22 mouse cellular contexts compared by ENCODE assay signal in the genomic region with DNA sequence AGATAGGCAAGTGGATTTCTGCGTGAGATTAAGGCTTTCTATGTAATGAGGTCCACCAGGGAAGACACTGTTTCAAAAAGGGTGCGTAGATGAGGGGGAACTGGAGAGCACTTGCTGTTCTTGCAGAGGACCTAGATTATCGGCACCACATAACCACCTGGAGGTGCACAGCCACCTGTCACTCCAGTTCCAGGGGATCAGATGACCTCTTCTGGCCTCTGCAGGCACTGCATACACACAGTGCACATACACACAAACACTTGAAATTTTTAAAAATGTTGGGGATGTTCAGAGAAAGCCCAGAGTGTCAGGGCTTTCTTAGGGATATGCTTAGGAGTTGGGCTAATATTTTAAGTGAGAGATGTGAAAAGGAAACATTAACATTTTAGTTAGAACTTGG. TPM values are rescaled to one million over a fixed set of nuclear protein-coding genes. Genes with fewer than 3 reads are reported as not detected.
DNase-seq lines count a peak whose midpoint lies in the region; ATAC-seq and TF ChIP-seq lines count a peak whose summit lies in the region.
"Had no signal": no experiment of that assay in that cellular context is flagged by ENCODE, and none has a peak within 500 bp of the region (broad histone marks: within the 10 kb centered on the region; RNA-seq: fewer than 3 reads in every experiment).

No protein-coding gene starts in this region.

- peak; percentile 42; the same call in 1 of the 2 replicates for TF ChIP-seq CTCF in hindbrain, postnatal 0 days (IDR thresholded peaks at IDR 0.05; ENCODE audit: low read depth)
- TF ChIP-seq CTCF in lung, embryonic 14.5 days (IDR thresholded peaks at IDR 0.05; ENCODE audit: low read depth), result peak; percentile 21; the same call in 1 of the 2 replicates
- TF ChIP-seq CTCF in E14TG2a.4 (conservative IDR thresholded peaks at IDR 0.05; ENCODE audit: low read length), result peak; percentile 46

- H3K4me3 ChIP-seq in hindbrain, postnatal 0 days (ENCODE audit: low read length), result no peak overlapping the region
- H3K4me3 ChIP-seq in hindbrain, embryonic 10.5 days, result no peak overlapping the region
- no peak overlapping the region for H3K4me3 ChIP-seq in lung, embryonic 14.5 days (ENCODE audit: low read depth, low read length)
- H3K4me3 ChIP-seq in E14TG2a.4 (replicated peaks; ENCODE audit: low read length), result no peak overlapping the region
- H3K4me3 ChIP-seq: heart, embryonic 10.5 days; limb, embryonic 15.5 days had no signal

- no peak overlapping the region for H3K4me2 ChIP-seq in hindbrain, postnatal 0 days (ENCODE audit: low read depth, low read length)
- no peak overlapping the region for H3K4me2 ChIP-seq in lung, embryonic 14.5 days
- H3K4me2 ChIP-seq: hindbrain, embryonic 14.5 days; limb, embryonic 15.5 days; midbrain, embryonic 11.5 days had no signal

- 90% methylated on average over 3 of the region's 3 CpGs for WGBS in hindbrain, postnatal 0 days
- 95% methylated on average over 3 of the region's 3 CpGs for whole genome bisulfite sequencing in hindbrain, embryonic 10.5 days
- WGBS in lung, embryonic 14.5 days, result 96% methylated on average over 3 of the region's 3 CpGs

- H3K9ac ChIP-seq in hindbrain, postnatal 0 days (replicated peaks; ENCODE audit: low read length), result no peak overlapping the region
- H3K9ac ChIP-seq in lung, embryonic 14.5 days, result no peak overlapping the region
- H3K9ac ChIP-seq: hindbrain, embryonic 14.5 days; limb, embryonic 15.5 days had no signal

- no peaks in the 10 kb centered on the region for H3K9me3 ChIP-seq in hindbrain, postnatal 0 days (ENCODE audit: low read length)
- peaks cover 9% of the 10 kb centered on the region; the same call in 1 of the 2 replicates for H3K9me3 ChIP-seq in hindbrain, embryonic 10.5 days
- no peaks in the 10 kb centered on the region for H3K9me3 ChIP-seq in lung, embryonic 14.5 days (ENCODE audit: low read depth, low read length)
- H3K9me3 ChIP-seq in E14TG2a.4 (ENCODE audit: low read length), result no peaks in the 10 kb centered on the region
- H3K9me3 ChIP-seq: heart, embryonic 10.5 days; limb, embryonic 15.5 days had no signal

- H3K4me1 ChIP-seq in hindbrain, postnatal 0 days (ENCODE audit: insufficient read depth, low read length), result peaks cover 2% of the 10 kb centered on the region; the same call in 1 of the 2 replicates
- peaks cover 22% of the 10 kb centered on the region for H3K4me1 ChIP-seq in hindbrain, embryonic 10.5 days (replicated peaks)
- H3K4me1 ChIP-seq in lung, embryonic 14.5 days (ENCODE audit: insufficient read depth), result no peaks in the 10 kb centered on the region
- peaks cover 90% of the 10 kb centered on the region for H3K4me1 ChIP-seq in E14TG2a.4 (replicated peaks; ENCODE audit: low read depth, low read length)

- no peak for DNase-seq in hindbrain, postnatal 0 days (ENCODE audit: low spot score)
- DNase-seq in hindbrain, embryonic 10.5 days (ENCODE audit: low spot score), result no peak
- no peak for DNase-seq in lung, embryonic 14.5 days
- DNase-seq in lung, adult 18-20 months, result no peak
- peak; percentile 58 for DNase-seq in ZHBTc4 (ENCODE audit: low read depth, low spot score)
- DNase-seq in spleen, postnatal 36 days (ENCODE audit: low spot score in 2 of 2), result no peak
- DNase-seq: adrenal gland, postnatal 25 days; cerebellum, adult 9-10 months; gastrocnemius, postnatal 25 days; heart, postnatal 14 days; kidney, adult 9 months; kidney, postnatal 4 days; lung, postnatal 36 days had no signal

- no peaks in the 10 kb centered on the region for H3K27me3 ChIP-seq in hindbrain, postnatal 0 days (ENCODE audit: insufficient read depth, low read length)
- no peaks in the 10 kb centered on the region for H3K27me3 ChIP-seq in hindbrain, embryonic 10.5 days (ENCODE audit: insufficient read depth, poor library complexity, severe bottlenecking)
- no peaks in the 10 kb centered on the region for H3K27me3 ChIP-seq in lung, embryonic 14.5 days (ENCODE audit: insufficient read depth, low read length)
- no peaks in the 10 kb centered on the region for H3K27me3 ChIP-seq in E14TG2a.4 (ENCODE audit: insufficient read depth, low read length)
- H3K27me3 ChIP-seq: limb, embryonic 15.5 days had no signal

- no peak for ATAC-seq in hindbrain, postnatal 0 days
- no peak for ATAC-seq in lung, embryonic 14.5 days (ENCODE audit: insufficient read depth)

- no peak overlapping the region for H3K27ac ChIP-seq in hindbrain, postnatal 0 days
- no peak overlapping the region for H3K27ac ChIP-seq in hindbrain, embryonic 10.5 days
- no peak overlapping the region for H3K27ac ChIP-seq in lung, embryonic 14.5 days (ENCODE audit: low read depth)
- H3K27ac ChIP-seq: heart, embryonic 10.5 days; hindbrain, embryonic 14.5 days had no signal

- H3K36me3 ChIP-seq in hindbrain, postnatal 0 days (ENCODE audit: insufficient read depth, low read length), result peaks cover 87% of the 10 kb centered on the region
- H3K36me3 ChIP-seq in hindbrain, embryonic 10.5 days, result peaks cover 100% of the 10 kb centered on the region
- peaks cover 100% of the 10 kb centered on the region for H3K36me3 ChIP-seq in lung, embryonic 14.5 days (ENCODE audit: insufficient read depth)
- H3K36me3 ChIP-seq in E14TG2a.4 (ENCODE audit: insufficient read depth, low read length), result peaks cover 100% of the 10 kb centered on the region

RNA-seq across cellular contexts. Expression of a gene that starts 7.9 kb away (rescaled TPM):
- total RNA-seq in hindbrain, postnatal 0 days (2014; rRNA removed), result 534 and 592 TPM in 2 replicates
- 469 and 484 TPM in 2 replicates for polyA plus RNA-seq in hindbrain, postnatal 0 days (2015; fragmentation: Nextera tagmentation; extraction: Ambion mirVana)
- 271 and 384 TPM in 2 replicates for polyA plus RNA-seq in hindbrain, embryonic 10.5 days (2016; fragmentation: Nextera tagmentation; extraction: Ambion mirVana)
- 175 and 183 TPM in 2 replicates for polyA plus RNA-seq in lung, embryonic 14.5 days (2014; fragmentation: Nextera tagmentation; extraction: Ambion mirVana)

RNA-seq across cellular contexts. Expression of a gene that starts 11.3 kb away (rescaled TPM):
- 0.93 and 1.4 TPM in 2 replicates for total RNA-seq in hindbrain, postnatal 0 days (2014; rRNA removed)
- polyA plus RNA-seq in hindbrain, postnatal 0 days (2015; fragmentation: Nextera tagmentation; extraction: Ambion mirVana), result 3.1 and 3.6 TPM in 2 replicates
- 1.2 and 2.1 TPM in 2 replicates for polyA plus RNA-seq in hindbrain, embryonic 10.5 days (2016; fragmentation: Nextera tagmentation; extraction: Ambion mirVana)
- 0.26 and 0.29 TPM in 2 replicates for polyA plus RNA-seq in lung, embryonic 14.5 days (2014; fragmentation: Nextera tagmentation; extraction: Ambion mirVana)
- total RNA-seq: adrenal gland, postnatal 25 days; gastrocnemius, postnatal 25 days; heart, postnatal 14 days; layer of hippocampus, postnatal 25 days; left cerebral cortex, postnatal 25 days; neutrophil, adult 5-6 weeks had no signal
- polyA plus RNA-seq: urinary bladder, adult 2 months had no signal

RNA-seq across cellular contexts. Expression of a gene that starts 16.0 kb away (rescaled TPM):
- 56.6 and 88.3 TPM in 2 replicates for total RNA-seq in hindbrain, postnatal 0 days (2014; rRNA removed)
- 104 and 106 TPM in 2 replicates for polyA plus RNA-seq in hindbrain, postnatal 0 days (2015; fragmentation: Nextera tagmentation; extraction: Ambion mirVana)
- polyA plus RNA-seq in hindbrain, embryonic 10.5 days (2016; fragmentation: Nextera tagmentation; extraction: Ambion mirVana), result 2.5 and 9.1 TPM in 2 replicates
- polyA plus RNA-seq in lung, embryonic 14.5 days (2014; fragmentation: Nextera tagmentation; extraction: Ambion mirVana), result 0.25 TPM in 1 of 2 replicates, not detected in the other
- total RNA-seq: gastrocnemius, postnatal 25 days; heart, postnatal 14 days; neutrophil, adult 5-6 weeks had no signal

RNA-seq across cellular contexts. Expression of a gene that starts 22.4 kb away (rescaled TPM):
- 153 and 155 TPM in 2 replicates for total RNA-seq in hindbrain, postnatal 0 days (2014; rRNA removed)
- 28.2 and 30.6 TPM in 2 replicates for polyA plus RNA-seq in hindbrain, postnatal 0 days (2015; fragmentation: Nextera tagmentation; extraction: Ambion mirVana)
- polyA plus RNA-seq in hindbrain, embryonic 10.5 days (2016; fragmentation: Nextera tagmentation; extraction: Ambion mirVana), result 23.2 and 23.5 TPM in 2 replicates
- polyA plus RNA-seq in lung, embryonic 14.5 days (2014; fragmentation: Nextera tagmentation; extraction: Ambion mirVana), result 31.1 and 39.1 TPM in 2 replicates

RNA-seq across cellular contexts. Expression of a gene that starts 27.0 kb away (rescaled TPM):
- 104 and 105 TPM in 2 replicates for total RNA-seq in hindbrain, postnatal 0 days (2014; rRNA removed)
- polyA plus RNA-seq in hindbrain, postnatal 0 days (2015; fragmentation: Nextera tagmentation; extraction: Ambion mirVana), result 14.8 and 15.4 TPM in 2 replicates
- 16.5 and 18.2 TPM in 2 replicates for polyA plus RNA-seq in hindbrain, embryonic 10.5 days (2016; fragmentation: Nextera tagmentation; extraction: Ambion mirVana)
- 12.2 and 14.9 TPM in 2 replicates for polyA plus RNA-seq in lung, embryonic 14.5 days (2014; fragmentation: Nextera tagmentation; extraction: Ambion mirVana)

Comparison
In these comparisons a context has a peak if more than half of its experiments do, and no peak if none do; other contexts are left out.
1. RNA of a gene that starts 16.0 kb away (polyA plus RNA-seq): 104 to 106 TPM in hindbrain, postnatal 0 days; 2.5 to 9.1 TPM in hindbrain, embryonic 10.5 days and 0.25 TPM in lung, embryonic 14.5 days; every median in the first group is over 10 times any median in the second.
2. Peak in every context shown above with its lines, with median percentiles within 50 percentile points of each other: CTCF ChIP-seq.